Mouse (Mus musculus) cerebellum, adult 2 months (tissue): ENCODE results near the gene Apba3.

Source experiments
- CTCF ChIP-seq: fragments of 200-500 bp; IDR thresholded peaks from 2 replicates; pipeline ENCODE4 v1.5.1; 2011; ENCODE audit warnings: low read depth, mild to moderate bottlenecking, control low read depth, low read length, moderate library complexity, borderline replicate concordance; ENCODE audit not compliant: insufficient read depth
- POLR2A ChIP-seq: fragments of 200-500 bp; IDR thresholded peaks from 2 replicates; pipeline ENCODE4 v1.6.1; 2011; ENCODE audit warnings: low read length, control low read depth, borderline replicate concordance; ENCODE audit not compliant: insufficient read depth

DNA sequence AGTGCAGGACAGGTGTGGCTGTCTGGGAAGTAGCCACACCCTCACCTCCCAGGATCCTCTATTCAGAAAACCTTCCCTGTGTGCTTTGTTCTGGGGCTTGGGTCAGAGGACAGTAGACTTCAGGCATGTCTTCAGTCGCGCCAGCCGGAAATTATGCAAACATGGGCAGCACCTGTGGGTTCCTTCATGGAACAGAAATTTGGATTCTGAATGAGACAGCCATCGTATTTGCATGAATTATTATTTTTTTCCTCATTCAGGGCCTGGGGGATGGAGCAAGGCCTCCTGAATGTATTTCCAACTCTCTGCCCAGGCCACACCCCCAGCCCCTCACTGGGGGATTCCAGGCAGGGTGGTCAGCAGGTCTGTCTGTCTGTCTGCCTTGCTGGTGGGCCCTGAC is 5.7 kb upstream of the Apba3 start:
- no peak for TF ChIP-seq POLR2A
- no peak for TF ChIP-seq CTCF
